Mouse (Mus musculus) hindbrain, embryonic 13.5 days (tissue): ENCODE results near the gene Meltf. TPM values are rescaled to one million over a fixed set of nuclear protein-coding genes. Genes with fewer than 3 reads are reported as not detected.

Experiments
- ATAC-seq: fragments of 200-750 bp; cut with Nextera tagmentation; 2 replicates; pipeline ENCODE4 v1.8.0; 2017; ENCODE audit warnings: moderate TSS enrichment; ENCODE audit not compliant: low FRiP score
- H3K27ac ChIP-seq: fragments of 300-500 bp; sonication (generic); 2 replicates; pipeline ENCODE4 v1.5.1; 2015; ENCODE audit warnings: inconsistent platforms, mild to moderate bottlenecking, moderate library complexity
- H3K27me3 ChIP-seq: fragments of 300-500 bp; sonication (generic); 2 replicates; pipeline ENCODE4 v1.6.1; 2015; ENCODE audit warnings: mild to moderate bottlenecking, inconsistent platforms
- H3K36me3 ChIP-seq: fragments of 300-500 bp; sonication (generic); 2 replicates; pipeline ENCODE4 v1.6.1; 2015; ENCODE audit warnings: mild to moderate bottlenecking, inconsistent platforms
- H3K4me1 ChIP-seq: fragments of 300-500 bp; sonication (generic); replicated peaks from 2 replicates; pipeline ENCODE4 v1.6.1; 2015; ENCODE audit warnings: inconsistent platforms
- H3K4me2 ChIP-seq: fragments of 300-500 bp; sonication (generic); 2 replicates; pipeline ENCODE4 v1.6.1; 2015; ENCODE audit warnings: inconsistent platforms, mild to moderate bottlenecking, moderate library complexity
- H3K4me3 ChIP-seq: fragments of 300-500 bp; sonication (generic); 2 replicates; pipeline ENCODE4 v1.5.1; 2015; ENCODE audit warnings: mild to moderate bottlenecking, inconsistent platforms
- H3K9ac ChIP-seq: fragments of 300-500 bp; sonication (generic); 2 replicates; pipeline ENCODE4 v1.6.1; 2015; ENCODE audit warnings: mild to moderate bottlenecking, inconsistent platforms
- H3K9me3 ChIP-seq: fragments of 300-500 bp; sonication (generic); 2 replicates; pipeline ENCODE4 v1.6.1; 2016; ENCODE audit warnings: inconsistent platforms
- WGBS: fragments of 180-500 bp; shearing (Covaris S2); methylation state at CpG from one replicate; pipeline ENCODE4 v1.1.7; 2015; 5-methylcytosine and 5-hydroxymethylcytosine counted together
- polyA plus RNA-seq: library from polyadenylated mRNA; unstranded; fragments of >200 nt; fragmentation: Nextera tagmentation; extraction: Ambion mirVana; gene quantifications from 2 replicates; pipeline ENCODE4 v1.2.1, GENCODE M21; 2015

Gene Meltf
- polyA plus RNA-seq, 1 experiment from 2014 or later: 0.22 TPM

DNA sequence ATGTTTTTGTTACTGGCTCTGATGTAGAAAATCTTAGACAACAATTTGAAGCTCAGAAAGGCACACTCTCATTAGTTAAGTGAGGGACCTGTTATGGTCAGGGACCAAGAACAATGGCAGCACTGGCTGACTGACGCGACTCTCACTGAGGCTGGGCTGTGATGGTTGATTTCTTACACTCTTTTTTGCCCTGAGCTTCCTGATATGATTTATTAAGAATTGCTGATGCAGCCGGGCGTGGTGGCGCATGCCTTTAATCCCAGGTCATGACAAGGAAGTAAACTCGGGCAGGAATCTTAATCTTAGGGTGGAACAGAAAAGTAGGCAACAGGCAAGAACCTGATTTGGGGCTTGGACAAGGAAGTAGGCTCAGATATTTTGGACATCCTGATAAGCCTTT is 47.5 kb downstream of the Meltf start:
- Histone ChIP-seq H3K36me3 (no peaks in the 10 kb centered on the region), H3K4me1 (no peaks in the 10 kb centered on the region), H3K9ac (no peak overlapping the region), H3K4me3 (no peak overlapping the region), H3K9me3 (no peaks in the 10 kb centered on the region), H3K27ac (no peak overlapping the region), H3K4me2 (no peak overlapping the region), H3K27me3 (0 out of 2 replicates have a peak, but pooled peaks cover 2% of the 10 kb centered on the region)
- WGBS: 84% methylated on average over 6 of the region's 6 CpGs
- ATAC-seq: no peak

DNA sequence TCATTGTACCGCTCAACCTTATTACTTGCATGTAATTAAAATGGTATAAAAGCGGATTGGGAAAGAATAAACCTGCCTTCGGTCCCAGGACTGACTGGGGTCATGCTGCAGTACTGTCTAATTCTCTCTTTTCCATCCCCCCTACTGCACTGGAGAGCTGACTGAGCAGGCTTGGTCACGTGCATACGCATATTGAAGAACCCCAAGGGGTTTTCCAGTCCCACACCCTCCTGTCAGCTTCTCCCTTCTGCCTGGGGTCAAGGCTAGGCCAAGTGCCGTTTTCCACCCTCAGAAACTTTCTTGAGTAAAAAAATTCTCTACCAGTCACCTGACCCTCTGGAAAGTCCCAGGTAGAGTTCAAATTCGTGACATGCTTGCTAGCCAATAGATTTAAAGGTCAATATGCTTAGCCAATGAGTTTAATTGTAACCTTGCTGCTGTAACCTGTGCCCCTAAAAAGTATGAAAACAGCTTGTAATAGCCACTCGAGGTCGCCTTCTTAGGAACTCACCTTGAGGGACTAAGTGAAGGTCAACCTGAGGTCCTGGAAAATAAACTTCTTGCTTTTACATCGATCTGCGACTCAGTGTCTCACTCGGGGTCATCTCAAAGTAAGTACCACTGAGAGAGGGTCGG is 48.1 kb downstream of the Meltf start:
- Histone ChIP-seq H3K36me3 (no peaks in the 10 kb centered on the region), H3K9ac (no peak overlapping the region), H3K27me3 (0 out of 2 replicates have a peak, but pooled peaks cover 2% of the 10 kb centered on the region), H3K4me1 (peaks cover 1% of the 10 kb centered on the region; the same call in 1 of the 2 replicates), H3K4me3 (no peak overlapping the region), H3K9me3 (no peaks in the 10 kb centered on the region), H3K27ac (no peak overlapping the region), H3K4me2 (no peak overlapping the region)
- no peak for ATAC-seq
- 86% methylated on average over 13 of the region's 13 CpGs for WGBS

DNA sequence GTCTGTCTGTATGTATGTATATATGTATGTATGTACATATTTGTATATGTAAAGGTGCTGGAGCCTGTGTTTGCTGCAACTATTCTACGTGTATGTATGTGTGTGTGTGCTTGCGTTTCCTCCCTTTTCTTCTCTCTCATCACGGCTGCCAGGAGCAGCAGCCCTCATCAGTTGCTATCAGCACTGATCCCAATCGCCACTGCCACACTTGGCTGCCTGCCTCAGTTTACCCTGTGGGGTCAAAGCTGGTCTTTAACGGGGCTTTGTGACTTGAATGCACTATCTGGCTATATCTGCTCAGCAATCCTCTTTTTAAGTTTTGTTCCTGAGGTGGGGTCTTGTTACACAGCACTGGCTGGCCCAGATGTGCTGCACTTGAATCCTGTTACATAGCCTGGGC is 48.8 kb downstream of the Meltf start:
- ATAC-seq: no peak
- WGBS: 87% methylated on average over 4 of the region's 5 CpGs
- Histone ChIP-seq H3K4me1 (peaks cover 9% of the 10 kb centered on the region; the same call in 1 of the 2 replicates), H3K4me3 (no peak overlapping the region), H3K4me2 (no peak overlapping the region), H3K27ac (no peak overlapping the region), H3K36me3 (no peaks in the 10 kb centered on the region), H3K9me3 (no peaks in the 10 kb centered on the region), H3K9ac (no peak overlapping the region), H3K27me3 (0 out of 2 replicates have a peak, but pooled peaks cover 2% of the 10 kb centered on the region)

DNA sequence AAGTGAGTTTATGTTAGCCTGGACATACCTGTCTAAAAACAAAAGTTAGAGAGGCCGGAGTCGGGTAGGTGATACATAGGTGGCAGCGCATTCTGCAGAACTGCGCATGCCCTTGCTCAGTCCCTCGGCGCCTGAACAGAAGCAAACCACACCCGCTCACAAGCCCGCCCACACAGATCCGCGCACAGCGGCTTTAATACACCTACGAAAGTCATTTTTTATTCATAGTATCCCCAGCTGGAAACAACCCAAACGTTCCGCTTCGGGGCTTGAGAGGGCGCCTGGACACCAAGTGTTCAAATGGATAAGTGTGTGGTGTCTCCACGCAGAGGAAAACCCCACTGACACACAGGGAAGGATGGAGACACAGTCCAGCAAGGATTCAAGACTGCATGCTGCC is 52.7 kb downstream of the Meltf start:
- Histone ChIP-seq H3K4me1 (peaks cover 39% of the 10 kb centered on the region), H3K27me3 (peaks cover 14% of the 10 kb centered on the region; the same call in 1 of the 2 replicates), H3K4me3 (no peak overlapping the region), H3K9ac (no peak overlapping the region), H3K4me2 (no peak overlapping the region), H3K27ac (no peak overlapping the region), H3K9me3 (no peaks in the 10 kb centered on the region), H3K36me3 (no peaks in the 10 kb centered on the region)
- 55% methylated on average over 17 of the region's 17 CpGs for WGBS
- ATAC-seq: no peak

DNA sequence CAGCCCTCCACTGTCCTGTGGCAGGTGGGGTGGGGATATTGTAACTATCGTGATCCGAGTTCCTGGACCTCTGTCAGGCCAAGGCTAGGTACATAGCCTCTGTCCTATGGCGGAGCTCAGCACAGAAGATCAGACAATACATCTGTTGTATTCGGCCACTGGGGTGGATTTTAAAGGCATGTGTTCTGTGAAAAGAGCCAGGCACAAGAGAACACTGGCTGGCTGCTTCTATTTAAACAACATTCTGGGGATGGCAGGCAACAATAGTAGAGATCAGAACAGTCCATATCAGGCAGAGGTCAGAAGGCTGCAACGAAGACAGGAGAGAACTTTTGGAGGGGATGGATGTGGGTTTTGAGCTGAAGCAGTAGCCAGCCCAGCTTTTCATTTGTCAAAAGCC is 53.6 kb downstream of the Meltf start:
- Histone ChIP-seq H3K4me1 (peaks cover 39% of the 10 kb centered on the region), H3K27ac (peak overlapping the region; percentile 98), H3K9ac (no peak overlapping the region; the same call in 1 of the 2 replicates), H3K4me2 (no peak overlapping the region; the same call in 1 of the 2 replicates), H3K36me3 (no peaks in the 10 kb centered on the region), H3K9me3 (no peaks in the 10 kb centered on the region), H3K27me3 (peaks cover 17% of the 10 kb centered on the region; the same call in 1 of the 2 replicates), H3K4me3 (no peak overlapping the region)
- 27% methylated on average over 5 of the region's 5 CpGs for WGBS
- peak; percentile 1 for ATAC-seq

DNA sequence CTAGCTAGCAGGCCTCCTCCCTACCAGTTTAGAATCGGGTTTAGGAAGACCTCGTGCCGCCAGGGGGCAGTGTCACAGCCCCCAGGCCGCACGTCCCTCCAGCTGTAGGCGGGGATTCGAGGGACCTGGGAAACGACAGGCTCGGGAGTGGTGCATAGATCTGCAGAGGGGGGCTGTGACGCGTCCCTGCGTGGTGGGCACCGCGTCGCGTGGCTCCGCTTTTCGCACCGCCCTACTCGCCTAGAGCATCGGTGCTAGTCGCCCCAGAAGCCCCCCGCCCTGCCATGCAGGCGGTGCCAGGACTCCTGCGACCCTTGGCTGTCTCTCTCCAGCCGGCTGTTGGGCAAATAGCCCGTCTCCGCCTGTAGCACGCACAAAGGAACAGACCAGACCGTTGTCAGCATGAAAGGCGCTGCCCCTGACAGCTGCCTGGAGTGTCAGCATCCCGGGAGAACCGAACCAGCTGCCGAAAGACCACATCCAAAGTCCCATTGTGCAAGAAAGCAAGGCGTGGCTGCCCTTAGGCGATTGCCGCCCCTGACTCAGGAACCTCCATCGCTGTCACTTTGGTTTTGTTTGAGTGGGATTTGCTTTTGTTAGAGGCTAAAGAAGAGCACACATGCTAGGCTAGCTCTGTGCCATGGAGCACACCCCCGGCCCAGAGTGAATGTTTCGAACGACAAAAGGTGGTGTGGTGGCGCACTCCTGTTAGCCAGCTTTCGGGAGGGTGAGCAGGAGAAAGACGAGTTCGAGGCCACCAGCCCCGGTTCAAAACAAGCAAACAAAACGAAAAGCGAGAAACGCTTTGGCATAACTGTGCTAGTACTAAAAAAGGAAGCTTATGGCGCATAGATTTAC is 54.5 kb downstream of the Meltf start:
- Histone ChIP-seq H3K4me3 (peak overlapping the region; percentile 45), H3K27ac (peak overlapping the region; percentile 98), H3K9me3 (no peaks in the 10 kb centered on the region), H3K36me3 (no peaks in the 10 kb centered on the region), H3K9ac (peak overlapping the region; percentile 80), H3K4me2 (peak overlapping the region; percentile 80), H3K27me3 (peaks cover 17% of the 10 kb centered on the region; the same call in 1 of the 2 replicates), H3K4me1 (peaks cover 39% of the 10 kb centered on the region)
- WGBS: under 1% methylated on average over 50 of the region's 50 CpGs
- peak; percentile 96 for ATAC-seq

DNA sequence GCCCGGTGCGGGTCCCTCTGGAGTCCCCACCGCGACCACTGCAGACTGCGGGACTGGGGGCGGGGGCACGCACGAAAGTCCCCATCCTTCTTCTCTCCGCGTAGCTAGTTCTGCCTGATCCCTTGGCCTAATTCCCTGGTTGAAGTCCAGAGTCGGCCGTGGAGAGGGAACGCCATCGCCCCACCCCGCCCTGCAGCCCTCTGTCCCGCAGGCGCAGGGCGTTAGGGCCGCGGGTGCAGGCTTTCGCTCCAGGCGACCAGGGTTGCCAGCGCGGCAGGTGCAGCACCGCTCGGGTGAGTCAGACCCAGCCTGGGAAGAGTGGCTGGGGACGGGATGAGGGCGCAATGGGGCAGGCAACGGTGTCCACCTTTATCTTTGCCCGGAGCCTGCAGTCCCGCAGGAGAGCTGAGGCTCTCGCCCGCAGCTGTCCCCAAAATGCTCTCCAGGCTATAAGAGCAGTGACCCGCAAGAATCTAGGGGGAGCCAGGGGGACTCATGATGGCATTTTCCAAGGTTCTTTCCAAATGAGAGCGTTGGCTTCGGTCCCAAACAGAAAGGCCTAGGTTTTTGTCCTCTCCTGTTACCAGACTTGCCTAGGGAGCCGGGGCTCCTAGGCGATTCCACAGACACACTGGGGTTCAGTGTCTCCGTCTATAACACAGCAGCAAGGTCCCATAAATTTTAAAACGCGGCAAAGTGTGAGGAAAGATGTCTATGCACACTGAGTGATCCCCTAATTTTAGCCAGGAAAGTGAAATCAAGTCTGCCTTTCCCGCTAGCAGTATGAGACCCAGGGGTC is 55.3 kb downstream of the Meltf start, which contains the start of gene Pigz:
Pigz (plus strand) TSS at position 101 of the 799 bp plus-strand sequence.
- peak; percentile 33; the same call in 1 of the 2 replicates for ATAC-seq
- no peaks in the 10 kb centered on the region for H3K36me3 ChIP-seq

DNA sequence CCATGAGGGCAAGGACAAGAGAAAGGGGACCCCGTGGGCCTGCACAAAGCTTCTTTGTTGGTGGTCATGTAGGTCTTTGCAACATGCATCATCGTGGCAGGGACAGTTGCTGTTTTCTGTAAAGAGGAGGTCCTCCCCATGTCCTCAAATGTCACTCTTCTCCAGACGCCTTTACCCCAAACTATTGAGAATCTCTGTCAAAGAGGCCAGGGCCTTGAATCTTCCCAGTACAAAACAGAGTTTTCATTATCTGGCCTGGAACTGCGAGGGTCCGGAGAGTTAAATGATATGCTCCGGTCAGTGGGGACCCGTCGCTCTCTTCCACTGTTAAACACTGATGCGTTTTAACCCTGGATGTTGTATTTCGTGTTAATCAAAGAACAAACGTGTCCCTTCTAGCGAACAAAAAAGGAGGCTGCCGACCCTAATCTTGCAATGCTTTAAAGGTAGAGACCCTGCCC is 56.0 kb downstream of the Meltf start:
- H3K4me1 ChIP-seq: peaks cover 39% of the 10 kb centered on the region
- H3K27ac ChIP-seq: peak overlapping the region; percentile 98
- no peaks in the 10 kb centered on the region for H3K36me3 ChIP-seq
- peak overlapping the region; percentile 45 for H3K4me3 ChIP-seq
- 9% methylated on average over 13 of the region's 13 CpGs for WGBS
- peak overlapping the region; percentile 80 for H3K4me2 ChIP-seq
- peaks cover 17% of the 10 kb centered on the region; the same call in 1 of the 2 replicates for H3K27me3 ChIP-seq
- peak overlapping the region; percentile 80 for H3K9ac ChIP-seq
- ATAC-seq: no peak
- no peaks in the 10 kb centered on the region for H3K9me3 ChIP-seq

More for the DNA sequence above, 55.3 kb downstream of the Meltf start, which contains the start of gene Pigz:
- Histone ChIP-seq H3K27me3 (peaks cover 17% of the 10 kb centered on the region; the same call in 1 of the 2 replicates), H3K9ac (peak within 1 kb of the TSS; percentile 80), H3K4me3 (peak within 1 kb of the TSS; percentile 45), H3K4me1 (peaks cover 39% of the 10 kb centered on the region), H3K27ac (peak within 1 kb of the TSS; percentile 98), H3K4me2 (peak within 1 kb of the TSS; percentile 80), H3K9me3 (no peaks in the 10 kb centered on the region)
- WGBS: 3% methylated on average over 42 of the region's 42 CpGs

DNA sequence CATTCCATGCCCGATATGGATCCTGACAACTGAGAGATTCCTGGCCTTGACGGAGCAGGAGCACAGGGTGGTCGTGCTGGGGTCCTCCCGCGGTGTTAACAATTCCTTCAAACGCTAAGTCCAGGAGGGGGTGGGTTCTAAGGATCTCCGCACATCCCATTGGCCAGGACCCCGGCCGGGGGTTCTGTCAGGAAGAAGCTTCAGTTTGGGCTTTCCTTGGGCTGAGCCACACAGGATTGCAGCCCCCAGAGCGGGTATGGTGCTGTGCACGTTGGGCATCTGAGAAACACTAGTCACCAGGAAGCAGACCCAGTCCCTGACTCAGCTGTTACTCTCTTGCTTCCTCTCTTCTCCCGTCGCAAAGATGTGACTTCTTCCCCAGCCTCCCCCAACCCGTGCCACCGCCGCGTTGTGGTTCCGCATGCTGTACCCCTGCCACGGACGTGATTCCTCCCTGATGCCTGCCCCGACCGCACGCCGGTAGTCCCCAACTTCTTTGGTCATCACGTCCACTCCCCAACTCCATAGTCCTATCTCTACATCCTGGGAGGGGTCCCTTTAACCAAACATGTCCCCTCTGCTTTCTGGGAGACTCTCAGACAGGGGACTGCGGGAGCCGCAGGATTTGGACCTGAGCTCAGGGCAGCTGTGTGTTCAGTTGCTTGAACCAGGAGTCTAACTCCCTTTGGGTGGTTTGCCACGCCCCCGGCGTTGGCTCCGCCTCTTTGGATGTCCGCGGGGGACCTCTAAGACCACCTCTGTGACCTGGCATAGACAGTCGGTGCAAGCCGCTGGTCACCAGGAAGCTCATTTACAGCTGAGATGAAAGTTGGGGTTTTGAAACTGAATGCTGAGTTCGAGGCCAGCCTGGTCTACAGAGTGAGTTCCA is 56.7 kb downstream of the Meltf start:
- no peaks in the 10 kb centered on the region for H3K36me3 ChIP-seq
- peaks cover 16% of the 10 kb centered on the region; the same call in 1 of the 2 replicates for H3K27me3 ChIP-seq
- H3K27ac ChIP-seq: peak overlapping the region; percentile 98
- H3K9me3 ChIP-seq: no peaks in the 10 kb centered on the region
- H3K4me1 ChIP-seq: peaks cover 39% of the 10 kb centered on the region
- peak overlapping the region; percentile 80 for H3K4me2 ChIP-seq
- WGBS: 5% methylated on average over 36 of the region's 36 CpGs
- ATAC-seq: no peak
- peak overlapping the region; percentile 80 for H3K9ac ChIP-seq
- peak overlapping the region; percentile 45 for H3K4me3 ChIP-seq

DNA sequence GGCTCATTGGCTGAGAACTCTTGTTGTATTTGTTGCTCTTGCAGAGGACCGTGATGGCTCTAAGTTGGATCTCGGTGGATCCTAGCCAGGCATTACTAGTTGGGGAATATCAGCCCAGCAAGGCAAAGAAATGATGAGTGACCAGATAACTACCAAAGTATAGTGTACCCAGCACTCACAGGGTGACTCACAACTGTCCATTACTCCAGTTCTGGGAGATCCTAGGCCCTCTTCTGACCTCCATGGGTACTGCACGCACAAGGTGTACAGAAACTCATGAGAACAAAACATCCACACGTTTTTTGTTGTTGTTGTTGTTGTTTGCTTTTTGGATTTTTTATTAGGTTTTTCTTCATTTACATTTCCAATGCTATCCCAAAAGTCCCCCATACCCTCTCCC is 58.0 kb downstream of the Meltf start:
- Histone ChIP-seq H3K36me3 (no peaks in the 10 kb centered on the region; the same call in 1 of the 2 replicates), H3K9me3 (no peaks in the 10 kb centered on the region), H3K4me1 (peaks cover 38% of the 10 kb centered on the region), H3K4me3 (no peak overlapping the region), H3K27ac (no peak overlapping the region), H3K27me3 (peaks cover 16% of the 10 kb centered on the region; the same call in 1 of the 2 replicates), H3K9ac (no peak overlapping the region), H3K4me2 (no peak overlapping the region)
- 89% methylated on average over 4 of the region's 4 CpGs for WGBS
- ATAC-seq: no peak

DNA sequence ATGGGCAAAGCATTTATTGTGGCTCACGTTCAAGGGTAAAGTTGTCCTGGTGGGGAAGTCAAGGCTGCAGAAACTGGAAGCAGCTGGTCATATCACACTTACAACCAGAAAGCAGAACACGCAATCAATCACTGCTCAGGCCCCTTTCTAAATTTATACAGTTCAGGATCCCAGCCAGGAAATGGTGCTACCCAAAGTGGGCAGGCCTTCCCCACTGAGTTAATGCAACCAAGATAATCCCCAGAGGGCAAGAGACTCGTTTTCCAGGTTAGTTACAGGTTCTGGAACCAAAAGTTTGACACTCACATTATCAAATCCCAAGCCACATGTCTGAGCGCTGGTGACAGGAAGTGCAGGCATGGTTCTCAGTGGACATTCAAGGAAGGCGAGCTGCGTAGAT is 60.2 kb downstream of the Meltf start:
- H3K27ac ChIP-seq: no peak overlapping the region
- no peaks in the 10 kb centered on the region for H3K9me3 ChIP-seq
- H3K4me2 ChIP-seq: no peak overlapping the region
- H3K9ac ChIP-seq: no peak overlapping the region
- peaks cover 16% of the 10 kb centered on the region; the same call in 1 of the 2 replicates for H3K27me3 ChIP-seq
- no peak for ATAC-seq
- peaks cover 25% of the 10 kb centered on the region for H3K4me1 ChIP-seq
- no peaks in the 10 kb centered on the region; the same call in 1 of the 2 replicates for H3K36me3 ChIP-seq
- 76% methylated on average over 6 of the region's 6 CpGs for whole genome bisulfite sequencing
- H3K4me3 ChIP-seq: no peak overlapping the region
